Mouse (Mus musculus) megakaryocyte, embryonic 14.5 days (primary cell): Measurements from ENCODE around the gene Slc5a6.

Experiments used
- FLI1 ChIP-seq: IDR thresholded peaks from 2 replicates; pipeline ENCODE4 v1.6.1; 2012; ENCODE audit warnings: low read length, inconsistent platforms, mixed read lengths
- GATA1 ChIP-seq: IDR thresholded peaks from 3 replicates; pipeline ENCODE4 v1.6.1; 2012; ENCODE audit warnings: mixed read lengths, low read length, inconsistent platforms, borderline replicate concordance

GRCm38 (mm10) chr5:31000993-31001392, 47.7 kb downstream of the Slc5a6 start:
- no peak for TF ChIP-seq FLI1
- no peak for TF ChIP-seq GATA1
